Mouse (Mus musculus) activated CD4-positive, CD25-positive, alpha-beta regulatory T cell, adult 4 months (primary cell): ENCODE data around the gene Zscan2. TPM values are rescaled to one million over a fixed set of nuclear protein-coding genes. Genes with fewer than 3 reads are reported as not detected.

ENCODE experiments used
- ATAC-seq: one replicate; pipeline ENCODE4 v1.8.0; 2017
- polyA plus RNA-seq, 2 experiments: library from polyadenylated mRNA; unstranded; fragments of 100-300 nt; shearing (Covaris generic); gene quantifications; one replicate each; pipeline ENCODE4 v1.2.1; 2017

Gene Zscan2
- polyA plus RNA-seq, 2 experiments from 2014 or later: 3.0 to 3.3 TPM

GRCm38 (mm10) chr7:80885666-80886065, 24.9 kb downstream of the Zscan2 start:
- ATAC-seq: no peak

GRCm38 (mm10) chr7:80888595-80888994, 27.9 kb downstream of the Zscan2 start:
- no peak for ATAC-seq

- peak; percentile 9 for ATAC-seq
These were observed 28.3 kb downstream of the Zscan2 start for GRCm38 (mm10) chr7:80889021-80889511.

- ATAC-seq: peak; percentile 93
These were observed 29.1 kb downstream of the Zscan2 start for GRCm38 (mm10) chr7:80889841-80890241.

- no peak for ATAC-seq
These were observed 32.5 kb downstream of the Zscan2 start for GRCm38 (mm10) chr7:80893086-80893752.

GRCm38 (mm10) chr7:80893753-80894129, 33.0 kb downstream of the Zscan2 start:
- no peak for ATAC-seq

GRCm38 (mm10) chr7:80894196-80894595, 33.5 kb downstream of the Zscan2 start:
- ATAC-seq: no peak

GRCm38 (mm10) chr7:80894815-80895519, 34.2 kb downstream of the Zscan2 start:
- ATAC-seq: no peak

- ATAC-seq: no peak
These were observed 36.4 kb downstream of the Zscan2 start for GRCm38 (mm10) chr7:80897134-80897533.

GRCm38 (mm10) chr7:80897721-80898120, 37.0 kb downstream of the Zscan2 start:
- ATAC-seq: no peak

GRCm38 (mm10) chr7:80900944-80901501, 40.3 kb downstream of the Zscan2 start, which contains the start of gene Wdr73:
Gene Wdr73 (minus strand): TSS chr7:80901269.
- ATAC-seq: peak; percentile 93

- no peak for ATAC-seq
These were observed 41.0 kb downstream of the Zscan2 start for GRCm38 (mm10) chr7:80901541-80902274.

- no peak for ATAC-seq
These were observed 43.1 kb downstream of the Zscan2 start for GRCm38 (mm10) chr7:80903625-80904422.

- ATAC-seq: no peak
These were observed 44.3 kb downstream of the Zscan2 start, which contains the start of gene Nmb for GRCm38 (mm10) chr7:80904921-80905515. Gene Nmb (minus strand): TSS chr7:80905076.

GRCm38 (mm10) chr7:80911053-80911452, 50.3 kb downstream of the Zscan2 start:
- ATAC-seq: peak; percentile 44

GRCm38 (mm10) chr7:80912496-80912895, 51.8 kb downstream of the Zscan2 start:
- ATAC-seq: peak; percentile 76

GRCm38 (mm10) chr7:80917916-80918465, 57.3 kb downstream of the Zscan2 start:
- peak; percentile 43 for ATAC-seq

GRCm38 (mm10) chr7:80918982-80919646, 58.4 kb downstream of the Zscan2 start:
- peak; percentile 72 for ATAC-seq

- peak; percentile 31 for ATAC-seq
These were observed 58.9 kb downstream of the Zscan2 start for GRCm38 (mm10) chr7:80919647-80920008.

GRCm38 (mm10) chr7:80923165-80923564, 62.4 kb downstream of the Zscan2 start:
- ATAC-seq: no peak
